Mouse (Mus musculus): ENCODE data around the gene Ptchd1. TPM values are rescaled to one million over a fixed set of nuclear protein-coding genes. Genes with fewer than 3 reads are reported as not detected.

Gene Ptchd1
- polyA plus RNA-seq (2021): not detected

- no peak for DNase-seq (ENCODE audit: low read depth, low spot score)
- in situ Hi-C loops (cut with MboI; ENCODE audit: low pct_unique_long_range_greater_than_20kb): no loop called here
- TF ChIP-seq CTCF (IDR thresholded peaks at IDR 0.05): no peak
- POLR2A ChIA-PET: no interaction called here
- CTCF ChIA-PET: no interaction called here
- no peak for ATAC-seq
- H3K27me3 ChIP-seq: peaks cover 22% of the 10 kb centered on the region
These were observed at the start of gene Ptchd1 for GRCm38 (mm10) chrX:155623701-155624281. Gene Ptchd1, minus strand, starts transcription at chrX:155623814.

- in situ Hi-C loops (cut with MboI; ENCODE audit: low pct_unique_long_range_greater_than_20kb): no loop called here
- peaks cover 25% of the 10 kb centered on the region for H3K27me3 ChIP-seq
- ChIA-PET POLR2A (no interaction called here), CTCF (no interaction called here)
- no peak for TF ChIP-seq CTCF (IDR thresholded peaks at IDR 0.05)
- DNase-seq (ENCODE audit: low read depth, low spot score) (no peak), ATAC-seq (no peak)
These were observed 34.4 kb upstream of the Ptchd1 start for GRCm38 (mm10) chrX:155657971-155658370.

GRCm38 (mm10) chrX:155645975-155646374 is 22.4 kb upstream of the Ptchd1 start:
- ATAC-seq (no peak), DNase-seq (ENCODE audit: low read depth, low spot score) (no peak)
- in situ Hi-C loops (cut with MboI; ENCODE audit: low pct_unique_long_range_greater_than_20kb): loop anchor here (25.0 kb wide), 2 partner anchors 1666 to 1816 kb away; no protein-coding TSS in a partner anchor
- no peak for TF ChIP-seq CTCF (IDR thresholded peaks at IDR 0.05)
- peaks cover 16% of the 10 kb centered on the region for H3K27me3 ChIP-seq
- POLR2A ChIA-PET: interaction anchor here (0.7 kb wide), 1 partner anchor 255 kb away, joined by 3 read pairs; no protein-coding TSS in a partner anchor
- CTCF ChIA-PET: no interaction called here

GRCm38 (mm10) chrX:155643975-155644374 is 20.4 kb upstream of the Ptchd1 start:
- in situ Hi-C loops (cut with MboI; ENCODE audit: low pct_unique_long_range_greater_than_20kb): loop anchor here (25.0 kb wide), 2 partner anchors 1668 to 1818 kb away; no protein-coding TSS in a partner anchor
- ATAC-seq (no peak), DNase-seq (ENCODE audit: low read depth, low spot score) (no peak)
- TF ChIP-seq CTCF (IDR thresholded peaks at IDR 0.05): peak; percentile 67
- H3K27me3 ChIP-seq: peaks cover 19% of the 10 kb centered on the region
- ChIA-PET CTCF (interaction anchor here (0.8 to 1.5 kb wide), 3 partner anchors 11 to 1811 kb away, joined by 3 to 7 read pairs (median 3); no protein-coding TSS in a partner anchor), POLR2A (no interaction called here)

GRCm38 (mm10) chrX:155625671-155626196 is 2.1 kb upstream of the Ptchd1 start:
- DNase-seq (ENCODE audit: low read depth, low spot score) (no peak), ATAC-seq (no peak)
- ChIA-PET POLR2A (no interaction called here), CTCF (no interaction called here)
- in situ Hi-C loops (cut with MboI; ENCODE audit: low pct_unique_long_range_greater_than_20kb): loop anchor here (25.0 kb wide), 2 partner anchors 1687 to 1837 kb away; no protein-coding TSS in a partner anchor
- peaks cover 18% of the 10 kb centered on the region for H3K27me3 ChIP-seq
- TF ChIP-seq CTCF (IDR thresholded peaks at IDR 0.05): no peak

GRCm38 (mm10) chrX:155624895-155625294 is 1.3 kb upstream of the Ptchd1 start:
- in situ Hi-C loops (cut with MboI; ENCODE audit: low pct_unique_long_range_greater_than_20kb): loop anchor here (25.0 kb wide), 2 partner anchors 1687 to 1837 kb away; no protein-coding TSS in a partner anchor
- no peak for TF ChIP-seq CTCF (IDR thresholded peaks at IDR 0.05)
- H3K27me3 ChIP-seq: peaks cover 18% of the 10 kb centered on the region
- DNase-seq (ENCODE audit: low read depth, low spot score) (no peak), ATAC-seq (no peak)
- ChIA-PET CTCF (no interaction called here), POLR2A (no interaction called here)

- ChIA-PET POLR2A (no interaction called here), CTCF (no interaction called here)
- H3K27me3 ChIP-seq: peaks cover 18% of the 10 kb centered on the region
- in situ Hi-C loops (cut with MboI; ENCODE audit: low pct_unique_long_range_greater_than_20kb): no loop called here
- no peak for TF ChIP-seq CTCF (IDR thresholded peaks at IDR 0.05)
- no peak for ATAC-seq
- no peak for DNase-seq (ENCODE audit: low read depth, low spot score)
These were observed 777 bp upstream of the Ptchd1 start, which contains the start of gene Gm15155 for GRCm38 (mm10) chrX:155624341-155624841. Gene Gm15155, plus strand, starts transcription at chrX:155624741.

- peaks cover 24% of the 10 kb centered on the region for H3K27me3 ChIP-seq
- peak; percentile 27 for ATAC-seq
- in situ Hi-C loops (cut with MboI; ENCODE audit: low pct_unique_long_range_greater_than_20kb): no loop called here
- no peak for DNase-seq (ENCODE audit: low read depth, low spot score)
- POLR2A ChIA-PET: no interaction called here
- CTCF ChIA-PET: no interaction called here
- TF ChIP-seq CTCF (IDR thresholded peaks at IDR 0.05): no peak
These were observed 534 bp downstream of the Ptchd1 start for GRCm38 (mm10) chrX:155622961-155623599.

- no peak for ATAC-seq
- in situ Hi-C loops (cut with MboI; ENCODE audit: low pct_unique_long_range_greater_than_20kb): no loop called here
- DNase-seq (ENCODE audit: low read depth, low spot score): no peak
- CTCF ChIA-PET: no interaction called here
- POLR2A ChIA-PET: no interaction called here
- TF ChIP-seq CTCF (IDR thresholded peaks at IDR 0.05): no peak
- peaks cover 18% of the 10 kb centered on the region for H3K27me3 ChIP-seq
These were observed 1.1 kb downstream of the Ptchd1 start for GRCm38 (mm10) chrX:155622527-155622926.

- no peak for TF ChIP-seq CTCF (IDR thresholded peaks at IDR 0.05)
- no peak for ATAC-seq
- in situ Hi-C loops (cut with MboI; ENCODE audit: low pct_unique_long_range_greater_than_20kb): no loop called here
- ChIA-PET CTCF (no interaction called here), POLR2A (no interaction called here)
- H3K27me3 ChIP-seq: peaks cover 26% of the 10 kb centered on the region
- DNase-seq (ENCODE audit: low read depth, low spot score): no peak
These were observed 22.4 kb downstream of the Ptchd1 start for GRCm38 (mm10) chrX:155601196-155601595.

GRCm38 (mm10) chrX:155596390-155596789 is 27.2 kb downstream of the Ptchd1 start:
- ChIA-PET POLR2A (no interaction called here), CTCF (no interaction called here)
- no peak for DNase-seq (ENCODE audit: low read depth, low spot score)
- no peak for ATAC-seq
- no peak for TF ChIP-seq CTCF (IDR thresholded peaks at IDR 0.05)
- in situ Hi-C loops (cut with MboI; ENCODE audit: low pct_unique_long_range_greater_than_20kb): no loop called here
- peaks cover 12% of the 10 kb centered on the region for H3K27me3 ChIP-seq

All from Patski (cell line).